Mouse (Mus musculus) brain, embryonic 14.5 days (tissue): ENCODE data around the gene Borcs5.

Experiments used
- CTCF ChIP-seq: fragments of 200-500 bp; IDR thresholded peaks from 2 replicates; pipeline ENCODE4 v1.5.1; 2012; ENCODE audit warnings: inconsistent platforms, mild to moderate bottlenecking, moderate library complexity, borderline replicate concordance; ENCODE audit not compliant: insufficient read depth, insufficient read length; ENCODE audit errors: extremely low read depth
- POLR2A ChIP-seq: fragments of 200-500 bp; IDR thresholded peaks from 2 replicates; pipeline ENCODE4 v1.6.1; 2012; ENCODE audit warnings: mild to moderate bottlenecking, inconsistent platforms, borderline replicate concordance; ENCODE audit not compliant: poor library complexity, insufficient read depth, insufficient read length, severe bottlenecking; ENCODE audit errors: extremely low read depth

GRCm38 (mm10) chr6:134753412-134753811 lies 114.1 kb downstream of the Borcs5 start:
- TF ChIP-seq POLR2A (no peak), CTCF (no peak)
